Mouse (Mus musculus) activated CD4-positive, CD25-positive, alpha-beta regulatory T cell, adult 4 months (primary cell): ENCODE measurements at regions not wholly inside any gene's neighbourhood (a gene's known extent, or its start where the extent isn't known, plus 50 kb on each side); places are given as distances from the start of the nearest gene placed in this dataset.
"Not testable (repeated sequence)": the region's sequence is repeated elsewhere in the genome, so short reads cannot be mapped to it uniquely, and the experiment has no call there.

ENCODE experiments used
- ATAC-seq: one replicate; pipeline ENCODE4 v1.8.0; 2017

- ATAC-seq, result no peak
Observed at GRCm38 (mm10) chr12:15104876-15105275, 711.8 kb downstream of the Trib2 start.

DNA sequence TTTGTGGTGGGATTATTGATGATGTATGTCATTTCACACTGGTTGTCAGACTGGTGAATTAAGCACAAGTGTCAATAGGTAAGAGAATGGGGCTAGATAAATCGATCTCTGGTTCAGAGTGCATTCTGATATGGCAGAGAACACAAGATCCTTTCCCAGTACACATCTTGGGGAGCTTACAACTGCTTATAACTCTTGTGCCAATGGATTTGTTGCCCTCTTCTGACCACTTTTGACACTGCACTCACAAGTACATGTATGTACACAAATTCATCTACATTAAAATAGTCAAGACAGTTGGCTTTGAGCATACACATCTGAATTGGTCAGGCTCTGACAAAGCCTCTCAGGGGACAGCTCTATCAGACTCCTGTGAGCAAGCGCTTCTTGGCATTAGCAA is 738.1 kb downstream of the Trib2 start:
- ATAC-seq, result no peak

GRCm38 (mm10) chr12:15064351-15064750 is 752.4 kb downstream of the Trib2 start:
- ATAC-seq, result no peak

DNA sequence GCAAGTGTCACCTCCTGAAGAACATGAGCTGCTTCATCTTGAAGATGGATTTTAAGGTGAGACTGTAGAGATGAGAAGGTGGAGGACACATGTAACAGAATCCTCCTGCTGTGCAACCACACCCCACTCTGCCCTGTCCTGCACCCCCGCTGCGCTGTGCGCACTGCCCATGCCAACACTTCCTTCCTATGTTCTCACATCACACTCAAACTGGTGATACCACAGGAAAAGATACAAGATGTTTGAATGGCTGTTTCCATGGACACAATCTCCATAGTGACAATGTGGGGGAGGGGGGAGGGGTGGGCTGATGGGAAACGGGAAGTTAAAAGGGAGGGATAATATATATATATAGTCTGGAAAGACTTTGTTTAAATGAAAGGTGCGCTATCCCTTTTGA is 765.3 kb downstream of the Trib2 start:
- no peak for ATAC-seq

DNA sequence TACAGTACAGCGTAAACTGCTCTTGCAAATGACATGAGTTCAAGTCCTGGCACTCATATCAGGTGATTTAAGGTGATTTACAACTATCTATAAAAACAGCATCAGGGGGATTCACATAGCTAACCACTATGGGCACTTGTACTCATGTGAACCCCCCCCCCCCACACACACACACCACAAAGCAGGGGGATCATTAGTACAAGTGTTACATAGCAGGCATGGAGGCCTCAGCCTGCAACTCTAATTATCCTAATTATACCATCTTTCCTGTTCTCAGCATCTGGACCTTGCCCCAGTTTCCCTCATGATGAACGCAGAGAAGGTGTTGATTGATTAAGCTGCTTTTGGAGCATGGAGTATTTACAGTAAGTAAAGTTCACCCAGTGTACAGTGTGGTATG is 773.5 kb downstream of the Trib2 start:
- ATAC-seq, result no peak

DNA sequence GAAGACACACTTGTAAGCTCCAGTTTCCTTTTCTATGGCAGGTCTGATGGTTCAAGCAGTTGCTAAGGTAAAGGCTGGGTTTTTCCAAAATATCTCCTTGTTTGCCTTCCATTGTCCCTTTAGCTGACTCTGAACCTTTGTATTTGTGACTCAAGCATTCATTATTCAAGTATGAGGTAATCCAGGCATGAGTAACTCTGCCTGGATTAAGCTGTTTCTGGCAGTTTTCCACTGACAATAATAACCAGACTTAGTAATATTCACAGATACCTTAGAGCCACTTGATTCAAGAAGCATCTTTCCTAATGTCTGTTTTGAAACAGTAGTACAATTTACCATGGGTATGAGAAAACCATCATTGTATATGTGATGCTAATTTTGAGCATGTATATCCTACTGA is 805.6 kb downstream of the Trib2 start:
- no peak for ATAC-seq

DNA sequence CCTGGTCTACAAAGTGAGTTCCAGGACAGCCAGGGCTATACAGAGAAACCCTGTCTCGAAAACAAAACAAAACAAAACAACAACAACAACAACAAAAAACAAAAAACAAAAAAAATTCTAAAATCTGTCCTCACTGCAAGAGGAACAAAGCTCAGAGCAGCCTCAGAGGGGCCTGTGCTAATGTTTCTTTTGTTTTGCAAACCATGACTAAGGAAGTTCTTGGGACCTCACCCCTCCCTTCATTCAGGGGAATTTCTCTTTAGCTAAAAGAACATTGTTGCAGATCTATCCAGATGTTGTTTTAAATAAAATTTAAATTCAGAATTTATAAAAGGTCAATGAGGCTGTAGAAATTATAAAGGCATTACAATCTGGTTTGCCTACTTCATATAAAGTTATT is 814.3 kb downstream of the Trib2 start:
- ATAC-seq, result not testable (repeated sequence)
